Mouse (Mus musculus) testis, adult 2 months (tissue): ENCODE data around the gene Defb43.

Experiments
- CTCF ChIP-seq: fragments of 200-500 bp; IDR thresholded peaks from 2 replicates; pipeline ENCODE4 v1.5.1; 2012; ENCODE audit warnings: low read depth, mild to moderate bottlenecking, inconsistent platforms, low read length, moderate library complexity; ENCODE audit not compliant: control insufficient read depth, insufficient read depth, insufficient replicate concordance
- POLR2A ChIP-seq: fragments of 200-500 bp; IDR thresholded peaks from 2 replicates; pipeline ENCODE4 v1.6.1; 2012; ENCODE audit warnings: low read depth, mild to moderate bottlenecking, inconsistent platforms, low read length, moderate library complexity; ENCODE audit not compliant: control insufficient read depth

- no peak for TF ChIP-seq CTCF
- TF ChIP-seq POLR2A: no peak
These were observed 12.6 kb upstream of the Defb43 start for GRCm38 (mm10) chr14:62998977-62999376.
